Mouse (Mus musculus) neural tube, embryonic 11.5 days (tissue): ENCODE measurements at regions not wholly inside any gene's neighbourhood (a gene's known extent, or its start where the extent isn't known, plus 50 kb on each side); places are given as distances from the start of the nearest gene placed in this dataset.
A peak's percentile ranks its signal among the peaks of the same experiment; 100 is the strongest.
"Not testable (repeated sequence)": the region's sequence is repeated elsewhere in the genome, so short reads cannot be mapped to it uniquely, and the experiment has no call there.

Source experiments
- ATAC-seq: fragments of 200-750 bp; cut with Nextera tagmentation; 2 replicates; pipeline ENCODE4 v1.8.0; 2017; ENCODE audit warnings: moderate number of reproducible peaks, mild to moderate bottlenecking, moderate TSS enrichment, moderate library complexity; ENCODE audit not compliant: insufficient read depth, low FRiP score, low TSS enrichment
- DNase-seq: peaks from one replicate; pipeline ENCODE4 v3.0.0-alpha.2; 2015; ENCODE audit warnings: low spot score
- H3K27ac ChIP-seq: fragments of 300-500 bp; sonication (generic); 2 replicates; pipeline ENCODE4 v1.5.1; 2014; ENCODE audit warnings: low read depth, mild to moderate bottlenecking, low read length
- H3K27me3 ChIP-seq: fragments of 300-500 bp; sonication (generic); 2 replicates; pipeline ENCODE4 v1.6.1; 2014; ENCODE audit warnings: mild to moderate bottlenecking, low read length, mixed read lengths; ENCODE audit not compliant: control insufficient read depth, insufficient read depth
- H3K36me3 ChIP-seq: fragments of 300-500 bp; sonication (generic); 2 replicates; pipeline ENCODE4 v1.6.1; 2014; ENCODE audit warnings: mild to moderate bottlenecking, low read length, moderate library complexity, mixed read lengths; ENCODE audit not compliant: control insufficient read depth, insufficient read depth
- H3K4me1 ChIP-seq: fragments of 300-500 bp; sonication (generic); 2 replicates; pipeline ENCODE4 v1.6.1; 2014; ENCODE audit warnings: low read length, mixed read lengths; ENCODE audit not compliant: control insufficient read depth, insufficient read depth
- H3K4me2 ChIP-seq: fragments of 300-500 bp; sonication (generic); 2 replicates; pipeline ENCODE4 v1.6.1; 2014; ENCODE audit warnings: low read depth, mild to moderate bottlenecking, moderate library complexity
- H3K4me3 ChIP-seq: fragments of 300-500 bp; sonication (generic); 2 replicates; pipeline ENCODE4 v1.5.1; 2014; ENCODE audit warnings: low read depth, low read length
- H3K9ac ChIP-seq: fragments of 300-500 bp; sonication (generic); 2 replicates; pipeline ENCODE4 v1.6.1; 2014; ENCODE audit warnings: mild to moderate bottlenecking, low read length
- H3K9me3 ChIP-seq: fragments of 300-500 bp; sonication (generic); 2 replicates; pipeline ENCODE4 v1.6.1; 2016; ENCODE audit warnings: low read length; ENCODE audit not compliant: control insufficient read depth
- WGBS: fragments of 180-500 bp; shearing (Covaris S2); extraction: QIAGEN DNeasy Blood & Tissue Kit; methylation state at CpG from one replicate; pipeline ENCODE4 v1.1.7; 2014; 5-methylcytosine and 5-hydroxymethylcytosine counted together

- not testable (repeated sequence) for H3K36me3 ChIP-seq, H3K9me3 ChIP-seq, H3K9ac ChIP-seq, ATAC-seq, H3K27ac ChIP-seq, H3K4me3 ChIP-seq, DNase-seq, H3K27me3 ChIP-seq, H3K4me1 ChIP-seq, H3K4me2 ChIP-seq
These were observed 174.6 kb downstream of the Fam181b start for GRCm38 (mm10) chr7:93254287-93254686.

- no peak overlapping the region for H3K9ac ChIP-seq
- H3K27me3 ChIP-seq = no peaks in the 10 kb centered on the region
- no peak for ATAC-seq
- WGBS = 89% methylated on average over 3 of the region's 3 CpGs
- H3K4me1 ChIP-seq = no peaks in the 10 kb centered on the region
- H3K4me3 ChIP-seq = no peak overlapping the region
- no peaks in the 10 kb centered on the region for H3K9me3 ChIP-seq
- H3K27ac ChIP-seq = no peak overlapping the region
- DNase-seq = no peak
- H3K4me2 ChIP-seq = no peak overlapping the region
- H3K36me3 ChIP-seq = no peaks in the 10 kb centered on the region
These were observed 206.1 kb downstream of the Fam181b start for GRCm38 (mm10) chr7:93285748-93286147.

GRCm38 (mm10) chr7:93291457-93291856 lies 211.8 kb downstream of the Fam181b start:
- DNase-seq = no peak
- ATAC-seq = no peak
- 76% methylated on average over 3 of the region's 3 CpGs for WGBS
- Histone ChIP-seq H3K9me3 (no peaks in the 10 kb centered on the region), H3K27me3 (no peaks in the 10 kb centered on the region), H3K27ac (no peak overlapping the region), H3K4me3 (no peak overlapping the region), H3K4me2 (no peak overlapping the region), H3K9ac (no peak overlapping the region), H3K4me1 (no peaks in the 10 kb centered on the region), H3K36me3 (no peaks in the 10 kb centered on the region)

- Histone ChIP-seq H3K36me3 (no peaks in the 10 kb centered on the region), H3K9me3 (no peaks in the 10 kb centered on the region), H3K4me3 (no peak overlapping the region), H3K27ac (no peak overlapping the region), H3K27me3 (no peaks in the 10 kb centered on the region), H3K4me1 (no peaks in the 10 kb centered on the region), H3K4me2 (no peak overlapping the region), H3K9ac (no peak overlapping the region)
- ATAC-seq (no peak; the same call in 1 of the 2 replicates), DNase-seq (no peak)
- 71% methylated on average over 3 of the region's 3 CpGs for WGBS
These were observed 212.5 kb downstream of the Fam181b start for GRCm38 (mm10) chr7:93291945-93292696.

- Histone ChIP-seq H3K27ac (no peak overlapping the region), H3K9me3 (no peaks in the 10 kb centered on the region), H3K4me1 (no peaks in the 10 kb centered on the region), H3K9ac (no peak overlapping the region), H3K4me2 (no peak overlapping the region), H3K4me3 (no peak overlapping the region), H3K36me3 (no peaks in the 10 kb centered on the region), H3K27me3 (no peaks in the 10 kb centered on the region)
- WGBS = 47% methylated on average over 1 of the region's 1 CpGs
- ATAC-seq (no peak), DNase-seq (no peak)
These were observed 233.1 kb downstream of the Fam181b start for GRCm38 (mm10) chr7:93312731-93313130.

- Histone ChIP-seq H3K4me2 (no peak overlapping the region), H3K4me3 (no peak overlapping the region), H3K36me3 (no peaks in the 10 kb centered on the region), H3K4me1 (no peaks in the 10 kb centered on the region), H3K27ac (no peak overlapping the region), H3K27me3 (no peaks in the 10 kb centered on the region), H3K9ac (no peak overlapping the region), H3K9me3 (no peaks in the 10 kb centered on the region)
- 87% methylated on average over 1 of the region's 1 CpGs for WGBS
- ATAC-seq = no peak
- DNase-seq = no peak
These were observed 251.7 kb downstream of the Fam181b start for GRCm38 (mm10) chr7:93331351-93331750.

- 73% methylated on average over 3 of the region's 3 CpGs for WGBS
- no peaks in the 10 kb centered on the region for H3K9me3 ChIP-seq
- H3K27ac ChIP-seq = no peak overlapping the region
- H3K4me2 ChIP-seq = no peak overlapping the region
- H3K36me3 ChIP-seq = no peaks in the 10 kb centered on the region
- DNase-seq (no peak), ATAC-seq (no peak)
- H3K4me1 ChIP-seq = no peaks in the 10 kb centered on the region
- H3K9ac ChIP-seq = no peak overlapping the region
- H3K4me3 ChIP-seq = no peak overlapping the region
- H3K27me3 ChIP-seq = no peaks in the 10 kb centered on the region
These were observed 252.5 kb downstream of the Fam181b start for GRCm38 (mm10) chr7:93332203-93332602.

- WGBS = 34% methylated on average over 1 of the region's 1 CpGs
- ATAC-seq (peak; percentile 58; the same call in 1 of the 2 replicates), DNase-seq (peak; percentile 45)
- Histone ChIP-seq H3K36me3 (no peaks in the 10 kb centered on the region), H3K4me3 (no peak overlapping the region), H3K9ac (no peak overlapping the region), H3K27me3 (no peaks in the 10 kb centered on the region), H3K4me1 (no peaks in the 10 kb centered on the region), H3K27ac (no peak overlapping the region), H3K4me2 (no peak overlapping the region), H3K9me3 (no peaks in the 10 kb centered on the region)
These were observed 256.8 kb downstream of the Fam181b start for GRCm38 (mm10) chr7:93336420-93336819.
